Mouse (Mus musculus) intestine, embryonic 16.5 days (tissue): ENCODE measurements around the gene Ap1g2. TPM values are rescaled to one million over a fixed set of nuclear protein-coding genes. Genes with fewer than 3 reads are reported as not detected.
A peak's percentile ranks its signal among the peaks of the same experiment; 100 is the strongest.

Experiments
- ATAC-seq: fragments of 200-750 bp; cut with Nextera tagmentation; 2 replicates; pipeline ENCODE4 v1.8.0; 2017; ENCODE audit warnings: moderate TSS enrichment, moderate library complexity
- H3K27ac ChIP-seq: fragments of 300-500 bp; sonication (generic); 2 replicates; pipeline ENCODE4 v1.5.1; 2014; ENCODE audit warnings: mild to moderate bottlenecking, low read length
- H3K27me3 ChIP-seq: fragments of 300-500 bp; sonication (generic); replicated peaks from 2 replicates; pipeline ENCODE4 v1.6.1; 2014; ENCODE audit warnings: low read length, control low read depth, mixed read lengths; ENCODE audit not compliant: control insufficient read depth, insufficient read depth
- H3K36me3 ChIP-seq: fragments of 300-500 bp; sonication (generic); 2 replicates; pipeline ENCODE4 v1.6.1; 2014; ENCODE audit warnings: low read length, control low read depth; ENCODE audit not compliant: control insufficient read depth, insufficient read depth
- H3K4me1 ChIP-seq: fragments of 300-500 bp; sonication (generic); 2 replicates; pipeline ENCODE4 v1.6.1; 2014; ENCODE audit warnings: low read length, control low read depth, mixed read lengths; ENCODE audit not compliant: control insufficient read depth, insufficient read depth
- H3K4me2 ChIP-seq: fragments of 300-500 bp; sonication (generic); 2 replicates; pipeline ENCODE4 v1.6.1; 2014; ENCODE audit warnings: low read depth, low read length, control low read depth
- H3K4me3 ChIP-seq: fragments of 300-500 bp; sonication (generic); 2 replicates; pipeline ENCODE4 v1.5.1; 2014; ENCODE audit warnings: mild to moderate bottlenecking, low read length
- H3K9ac ChIP-seq: fragments of 300-500 bp; sonication (generic); 2 replicates; pipeline ENCODE4 v1.6.1; 2014; ENCODE audit warnings: low read depth, low read length
- H3K9me3 ChIP-seq: fragments of 300-500 bp; sonication (generic); 2 replicates; pipeline ENCODE4 v1.6.1; 2016; ENCODE audit warnings: low read length, control low read depth; ENCODE audit not compliant: control insufficient read depth
- WGBS: fragments of 180-500 bp; shearing (Covaris S2); extraction: QIAGEN DNeasy Blood & Tissue Kit; methylation state at CpG from one replicate; pipeline ENCODE4 v1.1.7; 2014; 5-methylcytosine and 5-hydroxymethylcytosine counted together
- polyA plus RNA-seq: library from polyadenylated mRNA; unstranded; fragments of >200 nt; fragmentation: Nextera tagmentation; extraction: Ambion mirVana; gene quantifications from 2 replicates; pipeline ENCODE4 v1.2.1, GENCODE M21; 2015

The Ap1g2 gene
- polyA plus RNA-seq, 1 experiment from 2014 or later = 106 TPM

GRCm38 (mm10) chr14:55135676-55136075 lies 29.3 kb upstream of the Ap1g2 start:
- H3K36me3 ChIP-seq = no peaks in the 10 kb centered on the region
- no peak overlapping the region for H3K4me2 ChIP-seq
- no peak overlapping the region for H3K27ac ChIP-seq
- no peaks in the 10 kb centered on the region; the same call in 1 of the 2 replicates for H3K4me1 ChIP-seq
- H3K4me3 ChIP-seq = no peak overlapping the region
- no peak for ATAC-seq
- no peak overlapping the region for H3K9ac ChIP-seq
- H3K9me3 ChIP-seq = no peaks in the 10 kb centered on the region
- 80% methylated on average over 8 of the region's 8 CpGs for WGBS
- no peaks in the 10 kb centered on the region for H3K27me3 ChIP-seq

DNA sequence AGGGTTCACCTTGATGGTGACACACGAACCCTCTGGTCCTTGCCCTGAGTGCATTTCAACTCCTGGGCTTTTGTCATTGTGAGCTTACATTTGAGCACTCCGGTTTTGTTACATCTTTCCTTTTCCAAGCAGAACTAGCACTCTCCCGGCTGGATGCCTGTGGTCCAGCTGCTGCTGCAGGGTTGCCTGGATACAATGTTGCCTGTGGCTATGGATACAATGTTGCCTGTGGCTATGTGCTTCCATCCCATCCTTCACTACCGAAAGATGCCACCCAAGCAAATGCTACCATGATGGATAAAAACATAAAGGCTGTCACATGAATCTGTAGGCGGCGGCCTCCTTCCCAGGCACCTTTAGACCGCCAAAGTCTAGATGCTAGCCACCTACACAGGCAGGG lies 20.1 kb upstream of the Ap1g2 start:
- Histone ChIP-seq H3K4me2 (no peak overlapping the region), H3K27me3 (no peaks in the 10 kb centered on the region), H3K36me3 (no peaks in the 10 kb centered on the region), H3K27ac (no peak overlapping the region), H3K4me3 (no peak overlapping the region), H3K9ac (no peak overlapping the region), H3K4me1 (0 out of 2 replicates have a peak, but pooled peaks cover 2% of the 10 kb centered on the region), H3K9me3 (no peaks in the 10 kb centered on the region)
- ATAC-seq = no peak
- 78% methylated on average over 7 of the region's 7 CpGs for WGBS

DNA sequence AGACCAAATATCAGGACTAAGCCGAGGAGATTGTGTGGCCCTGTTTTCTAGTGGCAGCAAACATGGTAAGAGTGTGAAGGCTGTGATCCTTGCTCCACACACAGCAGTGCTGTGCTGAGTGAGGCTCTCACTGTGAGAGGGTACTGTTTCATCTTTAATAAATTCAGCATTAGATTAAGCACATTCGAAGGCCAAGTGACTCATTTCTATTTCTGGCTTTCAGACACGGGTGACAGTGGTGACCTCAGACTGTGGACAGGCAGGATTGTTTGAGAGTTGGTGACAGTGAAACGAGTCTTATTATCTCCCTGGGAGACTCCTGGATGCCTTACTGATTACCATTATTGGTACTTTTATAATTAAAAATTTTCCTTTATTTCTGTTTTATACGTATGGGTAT lies 19.3 kb upstream of the Ap1g2 start:
- ATAC-seq = no peak
- no peaks in the 10 kb centered on the region for H3K36me3 ChIP-seq
- 0 out of 2 replicates have a peak, but pooled peaks cover 2% of the 10 kb centered on the region for H3K4me1 ChIP-seq
- H3K27ac ChIP-seq = no peak overlapping the region
- no peaks in the 10 kb centered on the region for H3K9me3 ChIP-seq
- H3K4me2 ChIP-seq = no peak overlapping the region
- WGBS = 77% methylated on average over 5 of the region's 5 CpGs
- H3K9ac ChIP-seq = no peak overlapping the region
- H3K4me3 ChIP-seq = no peak overlapping the region
- no peaks in the 10 kb centered on the region for H3K27me3 ChIP-seq

- Histone ChIP-seq H3K4me2 (peak overlapping the region; percentile 30), H3K27ac (no peak overlapping the region), H3K4me3 (peak overlapping the region; percentile 13; the same call in 1 of the 2 replicates), H3K4me1 (0 out of 2 replicates have a peak, but pooled peaks cover 2% of the 10 kb centered on the region), H3K9me3 (no peaks in the 10 kb centered on the region), H3K36me3 (no peaks in the 10 kb centered on the region), H3K9ac (0 out of 2 replicates have a peak overlapping the region, but pooled peaks have one; percentile 23), H3K27me3 (no peaks in the 10 kb centered on the region)
- 35% methylated on average over 8 of the region's 8 CpGs for WGBS
- no peak; the same call in 1 of the 2 replicates for ATAC-seq
Observed at GRCm38 (mm10) chr14:55122359-55122758, 16.0 kb upstream of the Ap1g2 start.

DNA sequence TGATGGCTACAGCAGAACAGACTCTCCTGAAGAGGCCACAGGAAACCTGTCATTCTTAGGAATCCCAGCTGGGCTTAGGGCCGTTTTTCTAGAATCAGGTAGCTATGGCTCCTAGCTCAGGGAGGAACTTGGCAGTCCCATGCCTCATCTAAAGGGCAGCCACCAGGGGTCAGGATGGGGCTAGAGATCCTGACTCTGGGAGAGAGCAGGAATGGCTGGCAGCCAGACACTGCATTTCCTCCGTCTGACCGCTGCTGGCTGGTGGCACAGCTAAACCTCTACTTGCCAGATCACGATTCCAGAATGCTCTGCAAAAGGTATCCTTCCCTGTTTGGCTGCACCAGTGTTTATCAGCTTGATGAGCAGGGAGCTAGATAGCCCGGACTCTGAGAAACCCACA lies 15.6 kb upstream of the Ap1g2 start:
- Histone ChIP-seq H3K9ac (0 out of 2 replicates have a peak overlapping the region, but pooled peaks have one; percentile 23), H3K27ac (no peak overlapping the region), H3K9me3 (no peaks in the 10 kb centered on the region), H3K4me2 (peak overlapping the region; percentile 30), H3K4me3 (peak overlapping the region; percentile 13; the same call in 1 of the 2 replicates), H3K4me1 (0 out of 2 replicates have a peak, but pooled peaks cover 2% of the 10 kb centered on the region), H3K36me3 (no peaks in the 10 kb centered on the region), H3K27me3 (no peaks in the 10 kb centered on the region)
- 8% methylated on average over 5 of the region's 5 CpGs for WGBS
- ATAC-seq = peak; percentile 85

- Histone ChIP-seq H3K4me3 (no peak overlapping the region), H3K9ac (no peak overlapping the region), H3K9me3 (no peaks in the 10 kb centered on the region), H3K4me2 (no peak overlapping the region), H3K27me3 (peaks cover 14% of the 10 kb centered on the region), H3K4me1 (peaks cover 14% of the 10 kb centered on the region), H3K27ac (no peak overlapping the region), H3K36me3 (no peaks in the 10 kb centered on the region)
- WGBS = 70% methylated on average over 4 of the region's 4 CpGs
- no peak for ATAC-seq
Observed at GRCm38 (mm10) chr14:55119421-55120134, 13.2 kb upstream of the Ap1g2 start.

GRCm38 (mm10) chr14:55118852-55119251 lies 12.5 kb upstream of the Ap1g2 start:
- H3K36me3 ChIP-seq = no peaks in the 10 kb centered on the region
- H3K9ac ChIP-seq = no peak overlapping the region
- H3K4me3 ChIP-seq = no peak overlapping the region
- ATAC-seq = no peak
- no peak overlapping the region for H3K27ac ChIP-seq
- H3K27me3 ChIP-seq = peaks cover 17% of the 10 kb centered on the region
- 81% methylated on average over 4 of the region's 4 CpGs for WGBS
- H3K9me3 ChIP-seq = no peaks in the 10 kb centered on the region
- peaks cover 21% of the 10 kb centered on the region for H3K4me1 ChIP-seq
- H3K4me2 ChIP-seq = no peak overlapping the region

- Histone ChIP-seq H3K36me3 (no peaks in the 10 kb centered on the region), H3K27ac (peak within 1 kb of the TSS; percentile 41; the same call in 1 of the 2 replicates), H3K9ac (0 out of 2 replicates have a peak within 1 kb of the TSS, but pooled peaks have one; percentile 79), H3K4me1 (peaks cover 19% of the 10 kb centered on the region), H3K27me3 (peaks cover 25% of the 10 kb centered on the region), H3K9me3 (no peaks in the 10 kb centered on the region), H3K4me3 (peak within 1 kb of the TSS; percentile 71), H3K4me2 (peak within 1 kb of the TSS; percentile 100)
- WGBS = 9% methylated on average over 21 of the region's 21 CpGs
- ATAC-seq = no peak
Observed at GRCm38 (mm10) chr14:55116425-55117200, 10.2 kb upstream of the Ap1g2 start, which contains the start of gene Jph4. TSS of gene Jph4 (minus strand) at chr14:55116935.

DNA sequence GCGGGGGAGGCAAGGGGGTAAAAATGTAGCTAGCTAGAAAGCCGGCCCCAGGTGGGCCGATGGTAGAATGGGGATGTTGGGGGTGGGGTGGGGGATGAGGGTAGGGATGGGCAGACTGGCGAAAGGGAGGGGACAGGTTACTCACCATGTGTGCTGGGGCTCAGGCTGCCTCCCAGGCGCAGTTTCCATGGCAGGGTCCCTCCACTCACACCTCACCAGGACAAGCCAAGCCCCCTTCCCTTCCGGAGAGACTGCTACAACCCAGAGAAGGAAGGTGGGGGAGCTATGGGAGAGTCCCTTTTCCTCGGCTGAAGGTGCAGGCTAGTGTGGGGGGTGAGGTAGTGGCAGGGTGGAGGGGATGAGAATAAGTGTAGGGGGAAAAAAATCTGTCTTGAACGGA lies 9.5 kb upstream of the Ap1g2 start:
- Histone ChIP-seq H3K4me1 (peaks cover 19% of the 10 kb centered on the region), H3K9ac (peak overlapping the region; percentile 79; the same call in 1 of the 2 replicates), H3K9me3 (no peaks in the 10 kb centered on the region), H3K4me2 (peak overlapping the region; percentile 100), H3K27ac (no peak overlapping the region), H3K27me3 (peaks cover 25% of the 10 kb centered on the region), H3K36me3 (no peaks in the 10 kb centered on the region), H3K4me3 (peak overlapping the region; percentile 71)
- 3% methylated on average over 8 of the region's 8 CpGs for WGBS
- ATAC-seq = no peak
